Mouse (Mus musculus) neural tube, embryonic 14.5 days (tissue): ENCODE results near the gene Lrrc36. TPM values are rescaled to one million over a fixed set of nuclear protein-coding genes. Genes with fewer than 3 reads are reported as not detected.

Source experiments
- ATAC-seq: fragments of 200-750 bp; cut with Nextera tagmentation; 2 replicates; pipeline ENCODE4 v1.8.0; 2017; ENCODE audit warnings: low read depth, mild to moderate bottlenecking, moderate TSS enrichment, moderate library complexity
- H3K27ac ChIP-seq: fragments of 300-500 bp; sonication (generic); 2 replicates; pipeline ENCODE4 v1.5.1; 2014; ENCODE audit warnings: low read depth, mild to moderate bottlenecking, control low read depth, low read length, moderate library complexity, mixed read lengths
- H3K27me3 ChIP-seq: fragments of 300-500 bp; sonication (generic); 2 replicates; pipeline ENCODE4 v1.6.1; 2014; ENCODE audit warnings: low read length; ENCODE audit not compliant: control insufficient read depth, insufficient read depth
- H3K36me3 ChIP-seq: fragments of 300-500 bp; sonication (generic); 2 replicates; pipeline ENCODE4 v1.6.1; 2014; ENCODE audit warnings: low read length, mixed read lengths; ENCODE audit not compliant: control insufficient read depth, insufficient read depth
- H3K4me1 ChIP-seq: fragments of 300-500 bp; sonication (generic); 2 replicates; pipeline ENCODE4 v1.6.1; 2014; ENCODE audit warnings: low read length; ENCODE audit not compliant: control insufficient read depth, insufficient read depth
- H3K4me2 ChIP-seq: fragments of 300-500 bp; sonication (generic); 2 replicates; pipeline ENCODE4 v1.6.1; 2014; ENCODE audit warnings: mild to moderate bottlenecking, low read depth, low read length, control low read depth
- H3K4me3 ChIP-seq: fragments of 300-500 bp; sonication (generic); 2 replicates; pipeline ENCODE4 v1.5.1; 2014; ENCODE audit warnings: low read depth, low read length, control low read depth, mixed read lengths
- H3K9ac ChIP-seq: fragments of 300-500 bp; sonication (generic); replicated peaks from 2 replicates; pipeline ENCODE4 v1.6.1; 2014; ENCODE audit warnings: low read depth, mild to moderate bottlenecking, control low read depth, low read length, mixed read lengths
- H3K9me3 ChIP-seq: fragments of 300-500 bp; sonication (generic); 2 replicates; pipeline ENCODE4 v1.6.1; 2016; ENCODE audit warnings: low read length; ENCODE audit not compliant: control insufficient read depth
- WGBS: fragments of 180-500 bp; shearing (Covaris S2); extraction: QIAGEN DNeasy Blood & Tissue Kit; methylation state at CpG from one replicate; pipeline ENCODE4 v1.1.7; 2014; 5-methylcytosine and 5-hydroxymethylcytosine counted together
- polyA plus RNA-seq: library from polyadenylated mRNA; unstranded; fragments of >200 nt; fragmentation: Nextera tagmentation; extraction: Ambion mirVana; gene quantifications from 2 replicates; pipeline ENCODE4 v1.2.1, GENCODE M21; 2014

The Lrrc36 gene
- polyA plus RNA-seq, 1 experiment from 2014 or later: 0.16 TPM

- ATAC-seq: no peak
- no peaks in the 10 kb centered on the region for H3K36me3 ChIP-seq
- WGBS: 66% methylated on average over 6 of the region's 6 CpGs
- no peaks in the 10 kb centered on the region for H3K9me3 ChIP-seq
- H3K4me2 ChIP-seq: no peak overlapping the region
- no peaks in the 10 kb centered on the region for H3K4me1 ChIP-seq
- no peak overlapping the region for H3K4me3 ChIP-seq
- H3K27ac ChIP-seq: no peak overlapping the region
- no peak overlapping the region for H3K9ac ChIP-seq
- no peaks in the 10 kb centered on the region for H3K27me3 ChIP-seq
Observed at GRCm38 (mm10) chr8:105481453-105481852, 68.1 kb downstream of the Lrrc36 start.

GRCm38 (mm10) chr8:105482123-105482522 lies 68.8 kb downstream of the Lrrc36 start:
- no peak overlapping the region for H3K27ac ChIP-seq
- 82% methylated on average over 8 of the region's 8 CpGs for WGBS
- H3K9me3 ChIP-seq: no peaks in the 10 kb centered on the region
- no peak for ATAC-seq
- H3K4me2 ChIP-seq: no peak overlapping the region
- no peaks in the 10 kb centered on the region for H3K36me3 ChIP-seq
- no peaks in the 10 kb centered on the region for H3K27me3 ChIP-seq
- H3K4me1 ChIP-seq: no peaks in the 10 kb centered on the region
- H3K4me3 ChIP-seq: no peak overlapping the region
- H3K9ac ChIP-seq: no peak overlapping the region

GRCm38 (mm10) chr8:105483212-105484029 lies 70.0 kb downstream of the Lrrc36 start:
- H3K9ac ChIP-seq: no peak overlapping the region
- H3K4me2 ChIP-seq: no peak overlapping the region
- no peaks in the 10 kb centered on the region for H3K27me3 ChIP-seq
- no peaks in the 10 kb centered on the region for H3K36me3 ChIP-seq
- H3K4me3 ChIP-seq: no peak overlapping the region
- H3K9me3 ChIP-seq: no peaks in the 10 kb centered on the region
- no peak overlapping the region for H3K27ac ChIP-seq
- 30% methylated on average over 14 of the region's 14 CpGs for WGBS
- ATAC-seq: peak; percentile 58; the same call in 1 of the 2 replicates
- H3K4me1 ChIP-seq: no peaks in the 10 kb centered on the region

GRCm38 (mm10) chr8:105484030-105484368 lies 70.6 kb downstream of the Lrrc36 start:
- no peaks in the 10 kb centered on the region for H3K4me1 ChIP-seq
- H3K4me2 ChIP-seq: no peak overlapping the region
- H3K9ac ChIP-seq: no peak overlapping the region
- H3K36me3 ChIP-seq: no peaks in the 10 kb centered on the region
- no peak overlapping the region for H3K27ac ChIP-seq
- no peaks in the 10 kb centered on the region for H3K9me3 ChIP-seq
- H3K4me3 ChIP-seq: no peak overlapping the region
- no peaks in the 10 kb centered on the region for H3K27me3 ChIP-seq
- ATAC-seq: no peak; the same call in 1 of the 2 replicates
- WGBS: 41% methylated on average over 3 of the region's 3 CpGs

GRCm38 (mm10) chr8:105484392-105484791 lies 71.0 kb downstream of the Lrrc36 start:
- Histone ChIP-seq H3K9me3 (no peaks in the 10 kb centered on the region), H3K27ac (no peak overlapping the region), H3K4me2 (no peak overlapping the region), H3K4me1 (no peaks in the 10 kb centered on the region), H3K4me3 (no peak overlapping the region), H3K9ac (no peak overlapping the region), H3K27me3 (no peaks in the 10 kb centered on the region), H3K36me3 (no peaks in the 10 kb centered on the region)
- ATAC-seq: peak; percentile 33; the same call in 1 of the 2 replicates
- 8% methylated on average over 2 of the region's 2 CpGs for WGBS

- no peak overlapping the region for H3K9ac ChIP-seq
- no peak overlapping the region for H3K4me3 ChIP-seq
- no peak overlapping the region for H3K27ac ChIP-seq
- H3K9me3 ChIP-seq: no peaks in the 10 kb centered on the region
- no peaks in the 10 kb centered on the region for H3K27me3 ChIP-seq
- H3K4me2 ChIP-seq: no peak overlapping the region
- ATAC-seq: no peak
- 71% methylated on average over 3 of the region's 3 CpGs for WGBS
- no peaks in the 10 kb centered on the region for H3K36me3 ChIP-seq
- no peaks in the 10 kb centered on the region for H3K4me1 ChIP-seq
Observed at GRCm38 (mm10) chr8:105488082-105488481, 74.7 kb downstream of the Lrrc36 start.

- no peak overlapping the region for H3K27ac ChIP-seq
- no peaks in the 10 kb centered on the region for H3K27me3 ChIP-seq
- no peak overlapping the region for H3K4me2 ChIP-seq
- H3K9ac ChIP-seq: no peak overlapping the region
- no peaks in the 10 kb centered on the region for H3K9me3 ChIP-seq
- no peak overlapping the region for H3K4me3 ChIP-seq
- H3K4me1 ChIP-seq: no peaks in the 10 kb centered on the region
- WGBS: 50% methylated on average over 1 of the region's 1 CpGs
- no peak for ATAC-seq
- no peaks in the 10 kb centered on the region for H3K36me3 ChIP-seq
Observed at GRCm38 (mm10) chr8:105489281-105489680, 75.9 kb downstream of the Lrrc36 start.

GRCm38 (mm10) chr8:105493495-105493894 lies 80.1 kb downstream of the Lrrc36 start:
- Histone ChIP-seq H3K27me3 (no peaks in the 10 kb centered on the region), H3K4me2 (no peak overlapping the region), H3K9me3 (no peaks in the 10 kb centered on the region), H3K36me3 (no peaks in the 10 kb centered on the region), H3K4me1 (peaks cover 11% of the 10 kb centered on the region; the same call in 1 of the 2 replicates), H3K27ac (no peak overlapping the region), H3K4me3 (no peak overlapping the region), H3K9ac (no peak overlapping the region)
- 61% methylated on average over 3 of the region's 3 CpGs for WGBS
- no peak for ATAC-seq

GRCm38 (mm10) chr8:105494566-105494965 lies 81.2 kb downstream of the Lrrc36 start:
- ATAC-seq: no peak
- Histone ChIP-seq H3K4me2 (no peak overlapping the region), H3K4me3 (no peak overlapping the region), H3K27ac (no peak overlapping the region), H3K9ac (no peak overlapping the region), H3K9me3 (no peaks in the 10 kb centered on the region), H3K27me3 (no peaks in the 10 kb centered on the region), H3K36me3 (no peaks in the 10 kb centered on the region), H3K4me1 (peaks cover 11% of the 10 kb centered on the region; the same call in 1 of the 2 replicates)
- 75% methylated on average over 3 of the region's 3 CpGs for WGBS
